Comparison of ENCODE assay signal across 7 mouse cellular contexts in the genomic region with DNA sequence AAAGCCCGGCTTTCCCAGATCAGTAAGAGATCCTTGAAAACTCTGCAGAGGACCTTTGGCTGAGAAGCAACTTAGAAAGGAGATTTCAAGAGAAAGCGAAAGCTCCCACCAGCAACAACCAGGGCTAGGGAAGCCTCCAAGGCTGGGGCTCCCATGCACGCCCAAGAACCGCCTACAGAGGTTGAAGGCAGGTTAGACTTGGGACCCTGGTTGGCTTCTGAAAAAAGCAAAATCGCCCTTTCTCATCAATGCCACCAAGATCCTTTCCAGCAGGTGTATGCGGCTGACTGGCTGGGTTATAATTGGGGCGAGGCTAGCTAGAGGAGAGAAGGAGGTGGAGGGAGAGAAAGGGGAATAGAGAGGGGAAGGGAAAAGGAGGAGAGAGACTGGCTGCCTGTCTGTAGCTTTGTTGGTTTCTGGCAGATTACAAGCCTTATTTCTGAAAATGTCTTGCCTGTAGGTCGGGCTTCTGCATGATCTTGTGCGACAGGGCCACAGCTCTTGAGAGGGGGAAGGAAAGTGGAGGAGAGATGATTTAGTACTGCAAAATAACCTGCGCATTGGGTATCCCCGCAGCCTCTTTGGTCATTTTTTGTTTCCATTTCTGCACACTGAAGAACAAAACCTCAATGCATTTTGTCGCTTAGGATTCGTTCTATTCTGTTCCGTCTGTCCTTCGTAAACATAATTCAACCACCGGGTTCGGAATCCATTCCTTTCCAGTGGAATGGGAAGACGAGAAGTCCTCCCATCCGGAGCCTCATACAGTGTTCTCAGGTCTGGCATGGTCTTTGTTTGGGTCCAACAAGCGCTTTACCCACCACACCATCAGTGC.
DNase-seq lines count a peak whose midpoint lies in the region; ATAC-seq lines count a peak whose summit lies in the region.

No protein-coding gene starts in this region.

- no peak overlapping the region for H3K27ac ChIP-seq in kidney, embryonic 15.5 days
- peak overlapping the region; percentile 79 for H3K27ac ChIP-seq in forebrain, embryonic 14.5 days (ENCODE audit: low read depth, low read length)
- no peak overlapping the region for H3K27ac ChIP-seq in neural tube, embryonic 12.5 days

- no peak overlapping the region for H3K9ac ChIP-seq in kidney, embryonic 15.5 days
- H3K9ac ChIP-seq in forebrain, embryonic 14.5 days (ENCODE audit: low read length): peak overlapping the region; percentile 46
- H3K9ac ChIP-seq in neural tube, embryonic 12.5 days: peak overlapping the region; percentile 26

- WGBS in kidney, embryonic 15.5 days: 3% methylated on average over 20 of the region's 20 CpGs
- 1% methylated on average over 20 of the region's 20 CpGs for WGBS in forebrain, embryonic 14.5 days
- 2% methylated on average over 20 of the region's 20 CpGs for WGBS in neural tube, embryonic 12.5 days

- no peaks in the 10 kb centered on the region for H3K36me3 ChIP-seq in kidney, embryonic 15.5 days
- H3K36me3 ChIP-seq in forebrain, embryonic 14.5 days (ENCODE audit: control insufficient read depth, insufficient read depth, low read length): no peaks in the 10 kb centered on the region
- no peaks in the 10 kb centered on the region for H3K36me3 ChIP-seq in neural tube, embryonic 12.5 days

- no peak for DNase-seq in kidney, postnatal 10 days
- DNase-seq in embryo, embryonic 9.5 days (ENCODE audit: extremely low spot score): peak; percentile 39
- peak; percentile 44 for DNase-seq in forebrain, embryonic 14.5 days (ENCODE audit: low spot score)
- DNase-seq in layer of hippocampus, adult 18-20 months (ENCODE audit: low spot score in 2 of 2): no peak

- no peak for ATAC-seq in kidney, embryonic 15.5 days (replicated peaks; ENCODE audit: low FRiP score)
- ATAC-seq in forebrain, embryonic 14.5 days: no peak
- ATAC-seq in neural tube, embryonic 12.5 days (ENCODE audit: low FRiP score, low read depth): no peak
- ATAC-seq in megakaryocyte-erythroid progenitor cell, adult 5-6 weeks (replicated peaks; ENCODE audit: low FRiP score, low TSS enrichment, poor library complexity, severe bottlenecking): no peak

- H3K9me3 ChIP-seq in kidney, embryonic 15.5 days (replicated peaks): no peaks in the 10 kb centered on the region
- no peaks in the 10 kb centered on the region for H3K9me3 ChIP-seq in forebrain, embryonic 14.5 days (replicated peaks; ENCODE audit: control insufficient read depth, low read length)
- no peaks in the 10 kb centered on the region for H3K9me3 ChIP-seq in neural tube, embryonic 12.5 days

- peaks cover 94% of the 10 kb centered on the region for H3K27me3 ChIP-seq in kidney, embryonic 15.5 days
- H3K27me3 ChIP-seq in forebrain, embryonic 14.5 days (replicated peaks; ENCODE audit: control insufficient read depth, insufficient read depth, low read length): peaks cover 59% of the 10 kb centered on the region
- H3K27me3 ChIP-seq in neural tube, embryonic 12.5 days (replicated peaks): peaks cover 62% of the 10 kb centered on the region

- peaks cover 29% of the 10 kb centered on the region for H3K4me1 ChIP-seq in kidney, embryonic 15.5 days
- H3K4me1 ChIP-seq in forebrain, embryonic 14.5 days (ENCODE audit: control insufficient read depth, insufficient read depth, low read length): peaks cover 14% of the 10 kb centered on the region
- peaks cover 21% of the 10 kb centered on the region for H3K4me1 ChIP-seq in neural tube, embryonic 12.5 days

- peak overlapping the region; percentile 20 for H3K4me2 ChIP-seq in kidney, embryonic 15.5 days
- H3K4me2 ChIP-seq in forebrain, embryonic 14.5 days (ENCODE audit: low read length): peak overlapping the region; percentile 57
- peak overlapping the region; percentile 48 for H3K4me2 ChIP-seq in neural tube, embryonic 12.5 days (replicated peaks)

- H3K4me3 ChIP-seq in kidney, embryonic 15.5 days (replicated peaks): 0 out of 2 replicates have a peak overlapping the region, but pooled peaks have one; percentile 2
- H3K4me3 ChIP-seq in forebrain, embryonic 14.5 days (ENCODE audit: low read depth, low read length): peak overlapping the region; percentile 5
- H3K4me3 ChIP-seq in neural tube, embryonic 12.5 days: peak overlapping the region; percentile 10; the same call in 1 of the 2 replicates

Comparison
In these comparisons a context has a peak if more than half of its experiments do, and no peak if none do; other contexts are left out.
1. DNase-seq: peak in embryo, embryonic 9.5 days (single experiment) and forebrain, embryonic 14.5 days (single experiment); none in kidney, postnatal 10 days (single experiment) and layer of hippocampus, adult 18-20 months (0 of 2).
2. Peak in every context shown above with its lines, with median percentiles within 50 percentile points of each other: H3K4me2 ChIP-seq and H3K4me3 ChIP-seq.